Mouse (Mus musculus): ENCODE measurements around the gene Atp8a2. TPM values are rescaled to one million over a fixed set of nuclear protein-coding genes. Genes with fewer than 3 reads are reported as not detected.

Atp8a2 gene
- polyA plus RNA-seq, 1 experiment = 0.16 TPM

DNA sequence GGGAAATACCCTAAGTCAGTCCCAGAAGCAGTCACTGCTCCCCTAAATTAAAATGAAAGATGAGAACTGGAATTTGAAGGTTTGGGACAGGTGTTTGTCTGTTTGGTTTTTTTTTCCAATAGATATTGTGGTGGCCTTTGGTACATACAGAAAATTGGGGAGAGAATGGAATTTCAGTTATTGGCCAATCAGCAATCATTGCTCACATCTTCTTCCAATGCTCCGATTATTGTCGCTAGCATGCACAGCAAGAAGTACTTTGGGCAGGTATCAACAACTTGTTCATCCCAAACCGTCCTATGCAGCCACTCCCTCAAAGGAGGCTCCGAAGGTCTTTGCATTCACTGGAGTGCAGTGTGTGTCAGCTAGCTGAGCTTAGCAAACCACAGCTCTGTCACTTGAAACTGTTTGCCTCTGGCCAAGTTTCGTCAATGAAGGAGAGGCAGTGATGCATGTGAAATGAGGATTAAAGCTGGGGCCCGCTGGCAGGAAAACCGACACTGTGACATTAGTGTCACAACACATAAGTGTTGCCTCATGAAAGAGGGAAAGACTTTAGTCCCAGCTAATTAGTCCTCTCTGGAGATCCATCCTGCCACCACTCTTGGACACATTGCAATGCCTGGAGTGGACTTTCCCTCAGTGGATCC is 227.4 kb downstream of the Atp8a2 start:
- no peak overlapping the region for H3K4me3 ChIP-seq (ENCODE audit: insufficient read depth, low read length)
- TF ChIP-seq POLR2A (IDR thresholded peaks at IDR 0.05; ENCODE audit: borderline replicate concordance, low read depth, low read length) (no peak), CTCF (IDR thresholded peaks at IDR 0.05; ENCODE audit: low read depth, low read length) (no peak)
- no peak overlapping the region for H3K27ac ChIP-seq (ENCODE audit: insufficient read depth, low read depth, low read length)
- peaks cover 26% of the 10 kb centered on the region for H3K4me1 ChIP-seq (ENCODE audit: control insufficient read depth, insufficient read depth, low read length)

DNA sequence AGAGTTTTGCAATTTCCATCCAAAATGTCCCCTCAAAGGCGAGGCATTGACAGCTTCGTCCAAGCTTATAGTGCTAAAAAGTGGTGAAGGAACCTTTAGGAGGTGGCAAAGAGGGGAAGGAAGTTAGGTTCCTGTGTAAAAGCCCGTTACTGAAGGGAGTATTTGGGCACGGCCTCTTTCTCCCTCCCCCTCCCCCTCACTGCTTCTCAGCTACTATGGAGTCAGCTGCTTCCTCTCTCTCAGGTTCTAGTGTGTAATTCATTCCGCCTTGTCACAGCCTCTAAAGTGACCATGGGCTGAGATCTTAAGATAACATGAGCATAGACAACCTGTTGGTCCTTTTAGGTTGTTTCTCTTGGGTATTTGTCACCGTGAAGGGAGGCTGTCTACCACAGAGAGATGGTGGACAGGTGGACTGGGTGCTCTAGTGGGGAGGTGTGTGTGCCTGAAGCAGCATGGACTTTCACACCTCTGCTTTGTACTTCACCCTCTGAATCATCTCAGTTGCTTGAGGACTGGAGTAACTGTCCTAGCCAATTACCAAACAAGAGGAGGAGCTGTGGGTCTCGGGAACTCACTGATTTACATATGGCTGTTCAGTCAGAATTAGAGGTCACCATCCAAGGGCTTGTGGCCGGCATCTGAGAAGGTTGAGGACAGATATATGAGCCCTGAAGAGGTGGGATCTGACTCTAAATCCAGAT is 229.0 kb downstream of the Atp8a2 start:
- Histone ChIP-seq H3K4me1 (ENCODE audit: control insufficient read depth, insufficient read depth, low read length) (peaks cover 28% of the 10 kb centered on the region), H3K4me3 (ENCODE audit: insufficient read depth, low read length) (no peak overlapping the region), H3K27ac (ENCODE audit: insufficient read depth, low read depth, low read length) (no peak overlapping the region)
- no peak for TF ChIP-seq CTCF (IDR thresholded peaks at IDR 0.05; ENCODE audit: low read depth, low read length)
- TF ChIP-seq POLR2A (IDR thresholded peaks at IDR 0.05; ENCODE audit: borderline replicate concordance, low read depth, low read length) = no peak

DNA sequence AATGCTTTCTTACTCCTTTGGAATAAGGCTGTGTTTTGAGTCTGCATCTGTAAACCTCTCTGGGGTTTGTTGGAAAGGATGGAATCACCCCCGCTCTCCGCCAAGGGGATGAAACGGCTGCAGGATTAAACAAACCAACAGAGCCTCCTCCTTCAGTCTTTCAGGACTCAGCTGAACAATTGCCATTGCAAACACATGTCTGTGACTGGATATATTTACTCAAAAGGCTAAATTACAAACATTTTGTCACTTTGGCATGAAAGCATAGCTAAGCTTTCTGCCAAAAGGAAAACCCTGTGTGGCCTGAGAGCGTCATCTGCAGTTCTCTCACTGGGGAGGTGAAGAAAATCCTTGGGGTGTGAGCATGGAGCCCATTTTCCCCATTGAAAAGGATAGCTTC is 230.0 kb downstream of the Atp8a2 start:
- Histone ChIP-seq H3K4me3 (ENCODE audit: insufficient read depth, low read length) (no peak overlapping the region), H3K27ac (ENCODE audit: insufficient read depth, low read depth, low read length) (no peak overlapping the region), H3K4me1 (ENCODE audit: control insufficient read depth, insufficient read depth, low read length) (peaks cover 28% of the 10 kb centered on the region)
- TF ChIP-seq CTCF (IDR thresholded peaks at IDR 0.05; ENCODE audit: low read depth, low read length) (no peak), POLR2A (IDR thresholded peaks at IDR 0.05; ENCODE audit: borderline replicate concordance, low read depth, low read length) (no peak)

DNA sequence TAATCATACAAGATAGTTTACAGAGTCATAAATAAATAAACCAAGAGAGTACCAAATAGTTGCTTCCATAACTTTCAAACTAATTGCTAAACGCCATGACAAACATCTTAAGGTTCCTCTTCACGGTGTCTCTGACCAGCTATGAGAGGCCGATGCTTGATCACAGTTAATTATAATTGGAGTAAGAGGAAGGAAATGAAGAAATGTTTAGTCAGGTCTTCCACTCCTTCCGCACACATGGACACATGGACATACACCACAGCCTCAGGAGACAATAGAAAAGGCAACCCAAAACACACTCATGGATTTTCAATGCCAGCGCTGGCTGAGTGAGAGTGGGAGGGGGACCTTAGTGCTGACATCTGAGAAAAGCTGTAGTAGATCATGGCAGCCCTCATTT is 232.4 kb downstream of the Atp8a2 start:
- no peak for TF ChIP-seq CTCF (IDR thresholded peaks at IDR 0.05; ENCODE audit: low read depth, low read length)
- TF ChIP-seq POLR2A (IDR thresholded peaks at IDR 0.05; ENCODE audit: borderline replicate concordance, low read depth, low read length) = no peak
- H3K27ac ChIP-seq (ENCODE audit: insufficient read depth, low read depth, low read length) = peak overlapping the region; percentile 22
- peaks cover 28% of the 10 kb centered on the region for H3K4me1 ChIP-seq (ENCODE audit: control insufficient read depth, insufficient read depth, low read length)
- H3K4me3 ChIP-seq (ENCODE audit: insufficient read depth, low read length) = no peak overlapping the region

DNA sequence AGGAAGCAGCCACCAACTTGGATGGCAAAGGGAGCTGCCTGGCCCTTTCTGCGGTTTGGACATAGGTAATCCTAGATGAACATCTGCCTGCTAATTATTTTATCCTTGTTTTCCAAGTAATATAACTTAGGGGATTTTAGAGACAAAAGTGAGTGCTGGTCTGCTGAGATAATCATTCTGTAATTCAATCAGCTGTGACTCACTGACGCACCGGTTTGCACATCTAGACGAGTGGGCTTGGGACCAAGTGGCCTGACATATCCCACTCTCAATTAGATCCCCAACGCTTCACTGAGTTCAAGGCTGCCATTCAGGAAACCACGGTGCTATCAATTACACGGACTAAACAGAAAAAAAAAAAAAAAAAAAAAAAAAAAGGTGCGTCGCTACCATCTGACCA is 236.0 kb downstream of the Atp8a2 start:
- H3K4me3 ChIP-seq (ENCODE audit: insufficient read depth, low read length) = no peak overlapping the region
- H3K4me1 ChIP-seq (ENCODE audit: control insufficient read depth, insufficient read depth, low read length) = peaks cover 9% of the 10 kb centered on the region
- H3K27ac ChIP-seq (ENCODE audit: insufficient read depth, low read depth, low read length) = no peak overlapping the region
- TF ChIP-seq POLR2A (IDR thresholded peaks at IDR 0.05; ENCODE audit: borderline replicate concordance, low read depth, low read length) (no peak), CTCF (IDR thresholded peaks at IDR 0.05; ENCODE audit: low read depth, low read length) (no peak)

DNA sequence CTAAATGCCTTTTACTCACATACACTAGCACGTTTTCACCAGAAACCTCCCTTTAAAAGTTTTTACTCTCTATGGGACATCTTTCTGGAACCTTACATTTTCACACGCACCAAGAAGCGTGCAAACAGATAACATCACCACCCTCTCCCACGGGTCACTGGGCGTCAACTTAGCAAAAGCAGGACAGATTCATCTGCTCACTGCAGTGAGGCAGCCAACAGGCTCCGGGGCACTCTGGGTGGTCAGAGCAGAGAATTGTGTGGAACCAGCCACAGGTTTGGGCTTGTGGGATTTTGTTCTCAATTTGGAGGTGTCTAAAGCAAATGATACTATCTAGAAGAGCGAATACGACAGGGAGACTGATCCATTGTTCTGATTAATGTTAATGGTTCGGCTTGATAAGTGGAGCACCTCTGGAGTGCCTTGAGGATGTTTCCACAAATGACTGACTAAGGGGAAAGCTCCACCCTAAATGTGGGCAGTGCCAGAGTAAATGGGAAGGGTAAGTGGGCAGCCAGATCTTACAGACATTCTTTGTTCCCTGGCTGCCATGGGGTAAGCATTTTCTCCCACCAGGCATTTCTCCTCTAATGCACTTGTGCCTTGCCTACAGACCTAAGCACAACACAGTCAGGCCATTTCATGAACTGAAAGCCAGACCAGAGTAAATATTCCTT is 236.6 kb downstream of the Atp8a2 start:
- peaks cover 9% of the 10 kb centered on the region for H3K4me1 ChIP-seq (ENCODE audit: control insufficient read depth, insufficient read depth, low read length)
- no peak overlapping the region for H3K27ac ChIP-seq (ENCODE audit: insufficient read depth, low read depth, low read length)
- TF ChIP-seq POLR2A (IDR thresholded peaks at IDR 0.05; ENCODE audit: borderline replicate concordance, low read depth, low read length) = no peak
- no peak for TF ChIP-seq CTCF (IDR thresholded peaks at IDR 0.05; ENCODE audit: low read depth, low read length)
- no peak overlapping the region for H3K4me3 ChIP-seq (ENCODE audit: insufficient read depth, low read length)

DNA sequence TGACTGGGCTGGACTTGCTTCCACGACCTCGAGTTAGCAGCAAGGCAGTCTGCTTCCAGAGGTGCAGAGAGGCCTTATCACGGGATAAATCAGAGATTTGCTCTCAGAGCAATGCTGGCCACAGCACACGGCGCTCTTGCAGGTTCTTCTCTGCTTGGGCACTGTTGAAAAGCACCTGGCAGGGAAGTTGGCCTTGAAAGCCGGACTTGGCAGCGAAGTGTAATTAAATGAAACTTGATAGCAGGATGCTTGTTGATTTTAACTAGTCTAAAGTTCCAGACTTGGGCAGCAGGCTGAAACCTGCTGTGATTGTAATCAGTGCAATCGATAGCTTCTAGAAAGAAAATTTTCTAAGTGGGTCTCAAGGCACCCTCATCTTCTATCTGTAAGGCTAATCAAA is 237.3 kb downstream of the Atp8a2 start:
- H3K4me1 ChIP-seq (ENCODE audit: control insufficient read depth, insufficient read depth, low read length) = peaks cover 4% of the 10 kb centered on the region; the same call in 1 of the 2 replicates
- TF ChIP-seq CTCF (IDR thresholded peaks at IDR 0.05; ENCODE audit: low read depth, low read length) (no peak), POLR2A (IDR thresholded peaks at IDR 0.05; ENCODE audit: borderline replicate concordance, low read depth, low read length) (no peak)

DNA sequence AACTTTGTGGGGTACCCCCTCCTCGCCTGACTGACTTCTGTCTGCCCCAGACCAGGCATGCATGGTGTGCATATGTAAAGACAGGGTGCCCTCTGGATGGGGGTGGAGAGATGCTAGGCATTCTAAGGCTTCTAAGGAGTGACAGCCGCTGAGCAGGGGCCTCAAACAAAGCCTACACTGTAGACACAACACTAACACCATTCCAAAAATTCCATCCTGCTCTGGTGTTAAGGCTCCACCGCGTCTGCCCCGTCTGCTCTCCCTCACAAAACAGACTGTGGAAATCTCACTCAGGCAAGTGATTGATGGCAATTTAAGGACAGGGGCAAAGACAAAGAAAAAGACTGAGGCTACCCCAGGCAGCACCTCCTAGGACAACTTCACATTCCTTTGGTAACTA is 247.0 kb downstream of the Atp8a2 start:
- no peak overlapping the region for H3K4me3 ChIP-seq (ENCODE audit: insufficient read depth, low read length)
- TF ChIP-seq CTCF (IDR thresholded peaks at IDR 0.05; ENCODE audit: low read depth, low read length) (no peak), POLR2A (IDR thresholded peaks at IDR 0.05; ENCODE audit: borderline replicate concordance, low read depth, low read length) (no peak)
- no peaks in the 10 kb centered on the region for H3K4me1 ChIP-seq (ENCODE audit: control insufficient read depth, insufficient read depth, low read length)
- H3K27ac ChIP-seq (ENCODE audit: insufficient read depth, low read depth, low read length) = no peak overlapping the region

More for the DNA sequence above, 237.3 kb downstream of the Atp8a2 start:
- H3K27ac ChIP-seq (ENCODE audit: insufficient read depth, low read depth, low read length) = no peak overlapping the region
- no peak overlapping the region for H3K4me3 ChIP-seq (ENCODE audit: insufficient read depth, low read length)

DNA sequence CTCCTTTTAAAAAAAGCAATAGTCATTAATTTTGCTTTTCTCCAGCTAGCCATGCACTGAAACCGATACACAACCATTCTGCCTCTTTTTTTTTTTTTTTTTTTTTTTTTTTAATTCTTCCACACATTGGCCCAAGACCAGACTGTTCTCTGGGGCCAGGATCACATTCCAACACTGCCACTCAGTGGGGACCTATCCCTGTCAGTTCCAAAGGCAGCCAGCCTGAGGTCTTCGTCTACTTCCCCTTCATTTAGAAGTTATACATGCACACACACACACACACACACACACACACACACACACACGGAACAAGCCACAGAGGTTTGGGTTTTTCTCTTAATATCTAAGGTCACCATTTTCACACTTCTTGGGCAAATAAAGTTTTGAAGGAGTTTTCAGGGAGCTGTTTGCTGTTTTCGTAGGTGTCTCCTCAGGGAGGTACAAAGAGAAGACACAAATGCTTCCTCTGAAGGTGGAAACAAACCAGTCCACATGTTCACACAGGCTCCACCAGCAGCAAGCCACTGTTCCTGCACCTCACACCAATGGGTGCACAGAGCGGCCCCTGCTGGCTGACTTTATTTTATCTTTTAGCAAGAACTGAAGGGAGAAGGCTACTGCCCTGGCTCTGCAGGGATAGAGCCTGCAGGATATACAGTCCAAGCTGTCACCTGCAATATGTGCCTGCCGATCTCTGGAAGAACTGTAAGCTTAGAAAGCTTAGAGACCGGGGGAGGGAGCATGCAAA is 253.9 kb downstream of the Atp8a2 start:
- TF ChIP-seq POLR2A (IDR thresholded peaks at IDR 0.05; ENCODE audit: borderline replicate concordance, low read depth, low read length) = no peak
- peak; percentile 78 for TF ChIP-seq CTCF (IDR thresholded peaks at IDR 0.05; ENCODE audit: low read depth, low read length)
- Histone ChIP-seq H3K4me3 (ENCODE audit: insufficient read depth, low read length) (no peak overlapping the region), H3K27ac (ENCODE audit: insufficient read depth, low read depth, low read length) (no peak overlapping the region), H3K4me1 (ENCODE audit: control insufficient read depth, insufficient read depth, low read length) (no peaks in the 10 kb centered on the region)
